Mouse (Mus musculus) leukemia stem cell, adult 10-12 weeks (primary cell): ENCODE results near the gene Zfp62. TPM values are rescaled to one million over a fixed set of nuclear protein-coding genes. Genes with fewer than 3 reads are reported as not detected.

Source experiments
- polyA plus RNA-seq: library from polyadenylated mRNA; stranded (reverse); fragments of >175 nt; gene quantifications from 2 replicates; pipeline ENCODE4 v1.2.3, GENCODE M21; 2012; ENCODE audit warnings: low replicate concordance

Zfp62 gene
- polyA plus RNA-seq = 4.6 and 6.1 TPM in 2 replicates

DNA sequence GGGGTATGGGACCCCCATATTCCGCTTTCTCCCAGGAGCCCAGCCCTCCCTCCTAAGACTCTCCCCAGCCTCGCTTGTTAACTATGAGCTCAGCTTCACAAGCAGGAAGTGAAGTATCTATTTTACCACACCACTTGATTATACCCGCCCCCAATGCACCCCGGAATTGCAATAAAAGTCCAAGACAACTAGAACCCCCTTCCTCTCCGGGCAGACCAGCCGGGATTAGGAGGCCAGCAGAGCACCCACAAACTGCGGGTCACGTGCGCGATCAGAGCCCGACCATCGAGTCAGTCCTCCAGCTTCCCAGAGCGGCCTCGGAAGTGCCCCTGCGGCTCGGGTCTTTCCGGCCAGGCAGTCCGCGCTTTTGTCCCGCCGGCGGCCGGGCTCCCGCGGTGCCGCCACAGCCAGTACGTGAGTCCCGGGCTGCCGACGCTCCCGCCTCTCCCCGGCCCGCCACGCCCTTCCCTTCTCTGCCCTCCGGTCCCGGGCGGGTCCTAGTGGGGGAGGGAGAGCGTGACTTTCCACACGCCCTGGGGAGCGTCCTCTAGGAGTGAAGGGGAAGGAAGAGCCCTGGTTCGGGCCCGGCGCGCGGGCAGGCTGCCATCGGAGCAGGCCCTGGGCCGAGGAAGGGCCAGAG, at the start of gene Zfp62:
TSS of gene Zfp62 (plus strand) at position 164 of the 640 bp plus-strand sequence.

DNA sequence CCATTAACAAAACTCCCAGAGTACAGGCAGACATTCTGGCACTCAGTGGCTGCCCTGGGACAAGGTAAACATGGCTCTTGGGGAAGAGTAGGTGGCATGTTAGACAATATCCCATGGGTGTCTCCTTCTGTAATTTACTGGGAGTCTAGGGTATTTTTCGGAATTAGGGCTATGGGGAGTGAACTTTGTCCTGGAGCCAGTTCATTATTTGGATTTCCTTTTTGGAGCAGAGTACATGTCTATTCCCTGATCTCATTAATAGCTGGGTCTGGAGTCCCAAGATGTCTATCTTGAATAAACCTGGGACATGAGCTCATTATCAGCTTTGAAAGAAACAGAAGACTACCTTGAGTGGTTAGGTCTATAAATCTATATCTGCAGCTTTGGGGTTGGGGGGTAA, 49.0 kb upstream of the Zfp62 start, which contains the start of gene Olfr1394:
TSS of gene Olfr1394 (plus strand) at position 301 of the 400 bp plus-strand sequence.

DNA sequence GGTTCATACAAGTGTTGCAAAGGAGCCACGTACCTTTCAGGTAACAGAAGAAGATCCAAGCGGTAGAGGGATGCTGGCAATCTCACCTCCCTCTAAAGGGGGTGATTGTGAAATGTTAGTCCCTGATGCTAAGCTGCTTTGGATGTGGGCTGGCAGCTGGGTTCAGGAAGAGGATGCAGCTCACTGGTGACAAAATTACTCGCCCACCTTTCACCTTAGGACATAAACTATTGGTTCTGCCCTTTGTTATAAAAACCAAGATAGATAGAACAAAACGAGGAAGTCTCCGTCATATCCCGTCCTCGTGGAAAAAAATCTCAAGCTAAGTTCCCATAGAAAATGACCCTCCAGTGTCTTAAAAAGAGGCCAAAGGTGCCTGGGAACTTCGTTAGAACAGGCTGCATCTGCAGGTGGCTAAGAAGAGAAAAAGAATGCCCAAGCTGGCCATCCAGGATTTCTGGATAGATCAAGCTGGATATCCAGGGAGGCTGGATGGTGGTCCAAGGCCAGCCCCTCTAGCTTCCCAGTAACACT, 16.1 kb upstream of the Zfp62 start, which contains the start of gene Btnl9:
TSS of gene Btnl9 (minus strand) at position 205 of the 534 bp plus-strand sequence.

DNA sequence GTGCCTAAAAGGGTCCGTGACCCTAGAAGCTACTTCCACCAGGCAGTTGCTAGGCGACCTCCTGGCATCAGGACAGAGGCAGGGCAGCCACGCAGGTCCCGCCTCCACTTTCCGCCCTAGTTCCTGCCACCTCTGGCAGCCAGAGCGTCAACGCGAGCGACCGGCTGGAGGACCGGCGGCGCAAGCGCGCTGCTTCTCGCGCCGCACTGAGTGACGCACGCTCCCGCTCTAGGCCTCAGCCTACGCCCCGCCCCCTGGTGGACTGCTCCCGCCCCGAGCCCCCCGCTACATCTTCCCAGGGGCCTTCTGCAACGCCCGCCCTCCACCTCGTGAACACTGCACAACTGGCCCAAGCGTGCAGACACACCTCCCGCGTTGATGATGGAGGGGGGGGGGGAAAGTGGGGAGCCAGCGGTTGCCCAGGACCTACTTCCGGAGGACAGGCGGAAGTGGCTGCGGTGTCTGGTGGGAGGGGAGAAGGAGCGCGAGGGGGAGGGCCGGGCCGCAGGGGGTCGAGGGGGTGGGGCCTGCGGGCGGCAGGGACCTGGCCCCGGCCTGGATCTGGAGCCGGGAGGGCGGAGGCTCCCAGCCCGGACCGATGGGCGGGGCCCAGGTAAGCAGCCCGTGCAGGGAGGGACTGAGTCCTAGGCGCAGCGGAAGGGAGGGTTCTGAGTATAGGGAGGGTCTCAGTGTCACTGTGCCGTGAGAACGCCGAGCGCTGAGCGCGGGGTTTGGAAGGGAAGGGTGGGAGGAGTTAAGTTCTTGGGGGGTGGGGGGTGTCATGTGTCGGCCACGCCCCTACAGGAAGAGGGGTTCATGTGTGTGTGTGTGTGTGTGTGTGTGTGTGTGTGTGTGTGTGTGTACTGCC, 40.9 kb downstream of the Zfp62 start, which contains the start of gene Mgat1:
TSS of gene Mgat1 (plus strand) at position 465 of the 868 bp plus-strand sequence.

Other genes starting within 250 kb of the Zfp62 start
- 0.06 TPM in 1 of 2 replicates, not detected in the other for gene Olfr56, start 224.4 kb upstream of the Zfp62 start, polyA plus RNA-seq
- 0.72 and 1.9 TPM in 2 replicates for gene 9930111J21Rik1, start 223.9 kb upstream of the Zfp62 start, polyA plus RNA-seq
- gene Gm12185, start 211.1 kb upstream of the Zfp62 start, polyA plus RNA-seq = 0.16 TPM in 1 of 2 replicates, not detected in the other
- 0.47 and 1.3 TPM in 2 replicates for gene Tgtp1, start 209.1 kb upstream of the Zfp62 start, polyA plus RNA-seq
- gene 9930111J21Rik2, start 152.1 kb upstream of the Zfp62 start, polyA plus RNA-seq = 0.92 and 1.5 TPM in 2 replicates
- 11.7 and 11.9 TPM in 2 replicates for gene Tgtp2, start 139.1 kb upstream of the Zfp62 start, polyA plus RNA-seq
- gene Ifi47, start 126.7 kb upstream of the Zfp62 start, polyA plus RNA-seq = 2.3 and 3.4 TPM in 2 replicates
- gene Olfr1396, start 88.4 kb upstream of the Zfp62 start, polyA plus RNA-seq = not detected in 2 replicates
- not detected in 2 replicates for gene Olfr1395, start 61.0 kb upstream of the Zfp62 start, polyA plus RNA-seq
- gene Olfr1394, start 48.9 kb upstream of the Zfp62 start, polyA plus RNA-seq = not detected in 2 replicates
- not detected in 2 replicates for gene Btnl9, start 16.1 kb upstream of the Zfp62 start, polyA plus RNA-seq
- gene Mgat1, start 40.9 kb downstream of the Zfp62 start, polyA plus RNA-seq = 127 and 153 TPM in 2 replicates
- gene Olfr1393, start 75.0 kb downstream of the Zfp62 start, polyA plus RNA-seq = not detected in 2 replicates
- gene Olfr1392, start 82.0 kb downstream of the Zfp62 start, polyA plus RNA-seq = not detected in 2 replicates
- not detected in 2 replicates for gene Olfr10, start 101.4 kb downstream of the Zfp62 start, polyA plus RNA-seq
- not detected in 2 replicates for gene Olfr1391, start 119.5 kb downstream of the Zfp62 start, polyA plus RNA-seq
- gene Olfr1390, start 131.9 kb downstream of the Zfp62 start, polyA plus RNA-seq = not detected in 2 replicates
- 0.23 TPM in 1 of 2 replicates, not detected in the other for gene Olfr1389, start 219.8 kb downstream of the Zfp62 start, polyA plus RNA-seq
- gene Olfr1388, start 233.3 kb downstream of the Zfp62 start, polyA plus RNA-seq = not detected in 2 replicates